Mouse (Mus musculus): ENCODE measurements around the gene Vmn1r100. TPM values are rescaled to one million over a fixed set of nuclear protein-coding genes. Genes with fewer than 3 reads are reported as not detected.

The Vmn1r100 gene
- polyA plus RNA-seq (2015; fragmentation: Nextera tagmentation; extraction: Ambion mirVana): not detected in 2 replicates

GRCm38 (mm10) chr7:20417642-20418041 lies at the start of gene Vmn1r100:
Gene Vmn1r100 (plus strand): TSS chr7:20417942.

GRCm38 (mm10) chr7:20375310-20375709 lies 42.4 kb upstream of the Vmn1r100 start, which contains the start of gene Gm5728:
Gene Gm5728 (minus strand): TSS chr7:20375410.

GRCm38 (mm10) chr7:20442493-20442892 lies 24.8 kb downstream of the Vmn1r100 start, which contains the start of gene Vmn1r101:
Gene Vmn1r101 (minus strand): TSS chr7:20442593.

Other genes with a start within 250 kb of the Vmn1r100 start
- not detected in 2 replicates for gene Vmn1r94, start 249.6 kb upstream of the Vmn1r100 start, polyA plus RNA-seq (2015; fragmentation: Nextera tagmentation; extraction: Ambion mirVana)
- not detected in 2 replicates for gene Vmn1r95, start 224.2 kb upstream of the Vmn1r100 start, polyA plus RNA-seq (2015; fragmentation: Nextera tagmentation; extraction: Ambion mirVana)
- gene Gm6164, start 212.3 kb upstream of the Vmn1r100 start, polyA plus RNA-seq (2015; fragmentation: Nextera tagmentation; extraction: Ambion mirVana): not detected in 2 replicates
- gene Gm4498, start 184.1 kb upstream of the Vmn1r100 start, polyA plus RNA-seq (2015; fragmentation: Nextera tagmentation; extraction: Ambion mirVana): not detected in 2 replicates
- gene Gm5890, start 155.1 kb upstream of the Vmn1r100 start, polyA plus RNA-seq (2015; fragmentation: Nextera tagmentation; extraction: Ambion mirVana): not detected in 2 replicates
- gene Gm4133, start 83.9 kb upstream of the Vmn1r100 start, polyA plus RNA-seq (2015; fragmentation: Nextera tagmentation; extraction: Ambion mirVana): not detected in 2 replicates
- gene Gm5728, start 42.5 kb upstream of the Vmn1r100 start, polyA plus RNA-seq (2015; fragmentation: Nextera tagmentation; extraction: Ambion mirVana): not detected in 2 replicates
- not detected in 2 replicates for gene Vmn1r101, start 24.7 kb downstream of the Vmn1r100 start, polyA plus RNA-seq (2015; fragmentation: Nextera tagmentation; extraction: Ambion mirVana)
- gene Gm10670, start 57.0 kb downstream of the Vmn1r100 start, polyA plus RNA-seq (2015; fragmentation: Nextera tagmentation; extraction: Ambion mirVana): not detected in 2 replicates
- not detected in 2 replicates for gene Vmn1r103, start 92.6 kb downstream of the Vmn1r100 start, polyA plus RNA-seq (2015; fragmentation: Nextera tagmentation; extraction: Ambion mirVana)
- gene Vmn1r104, start 115.9 kb downstream of the Vmn1r100 start, polyA plus RNA-seq (2015; fragmentation: Nextera tagmentation; extraction: Ambion mirVana): not detected in 2 replicates
- not detected in 2 replicates for gene Gm5726, start 127.8 kb downstream of the Vmn1r100 start, polyA plus RNA-seq (2015; fragmentation: Nextera tagmentation; extraction: Ambion mirVana)
- gene Gm4141, start 158.3 kb downstream of the Vmn1r100 start, polyA plus RNA-seq (2015; fragmentation: Nextera tagmentation; extraction: Ambion mirVana): not detected in 2 replicates
- gene Gm4513, start 181.1 kb downstream of the Vmn1r100 start, polyA plus RNA-seq (2015; fragmentation: Nextera tagmentation; extraction: Ambion mirVana): not detected in 2 replicates